Mouse (Mus musculus) cortical plate, adult 2 months (tissue): Measurements from ENCODE around the gene Mfsd2a.

Experiments
- CTCF ChIP-seq: fragments of 200-500 bp; IDR thresholded peaks from 2 replicates; pipeline ENCODE4 v1.5.1; 2011; ENCODE audit warnings: mild to moderate bottlenecking, control low read depth, low read length; ENCODE audit not compliant: insufficient read depth; ENCODE audit errors: extremely low read depth
- POLR2A ChIP-seq: fragments of 200-500 bp; IDR thresholded peaks from 2 replicates; pipeline ENCODE4 v1.6.1; 2011; ENCODE audit warnings: mild to moderate bottlenecking, low read length, control low read depth; ENCODE audit not compliant: insufficient read depth; ENCODE audit errors: extremely low read depth

DNA sequence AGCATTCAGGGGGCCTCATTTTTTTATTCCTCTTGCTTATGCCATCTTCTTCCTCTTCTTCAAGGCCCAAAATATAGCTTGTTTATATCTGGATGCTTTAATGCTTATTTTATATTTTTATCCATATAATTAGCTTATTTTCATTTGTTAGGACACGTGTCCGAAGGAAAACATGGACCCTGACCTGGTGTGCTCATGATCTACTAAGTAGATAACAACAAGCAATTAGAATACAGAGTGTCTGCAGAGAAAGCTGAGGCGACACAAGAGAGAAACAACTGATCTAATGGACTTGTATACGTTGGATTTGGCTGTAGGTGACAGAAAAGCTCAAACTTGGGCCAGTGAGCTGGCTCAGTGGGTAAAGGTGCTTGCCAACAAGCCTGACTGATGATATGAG is 15.9 kb upstream of the Mfsd2a start:
- TF ChIP-seq POLR2A (no peak), CTCF (no peak)
